Mouse (Mus musculus) layer of hippocampus, postnatal 10 days (tissue): ENCODE results near the gene Bnip2. TPM values are rescaled to one million over a fixed set of nuclear protein-coding genes. Genes with fewer than 3 reads are reported as not detected.
A peak's percentile ranks its signal among the peaks of the same experiment; 100 is the strongest.

Source experiments
- DNase-seq, 2 experiments: peaks; one replicate each; pipeline ENCODE4 v3.0.0; 2021; ENCODE audit warnings: low spot score in 2 of 2
- long read RNA-seq: library from polyadenylated mRNA; stranded (forward); transcript quantifications from one replicate; pipeline ENCODE4 v2.0.0, GENCODE M21; 2023
- total RNA-seq, 2 experiments: library from RNA; stranded (reverse); gene quantifications; 2 replicates each; pipeline ENCODE4 v1.2.3; 2021

The Bnip2 gene
- 10 to 100 TPM; 39.5 to 47.6 TPM for total RNA-seq
- long read RNA-seq, transcript Bnip2-202 (10 exons, 2,328 nt) = minor isoform, 12 of 33 reads
- long read RNA-seq, transcript Bnip2-201 (11 exons, 2,464 nt) = major isoform, 14 of 33 reads
- long read RNA-seq, partial matches to known transcripts = 0 of 33 reads
- long read RNA-seq, other reads (novel, unspliced or antisense) = 7 of 33 reads

DNA sequence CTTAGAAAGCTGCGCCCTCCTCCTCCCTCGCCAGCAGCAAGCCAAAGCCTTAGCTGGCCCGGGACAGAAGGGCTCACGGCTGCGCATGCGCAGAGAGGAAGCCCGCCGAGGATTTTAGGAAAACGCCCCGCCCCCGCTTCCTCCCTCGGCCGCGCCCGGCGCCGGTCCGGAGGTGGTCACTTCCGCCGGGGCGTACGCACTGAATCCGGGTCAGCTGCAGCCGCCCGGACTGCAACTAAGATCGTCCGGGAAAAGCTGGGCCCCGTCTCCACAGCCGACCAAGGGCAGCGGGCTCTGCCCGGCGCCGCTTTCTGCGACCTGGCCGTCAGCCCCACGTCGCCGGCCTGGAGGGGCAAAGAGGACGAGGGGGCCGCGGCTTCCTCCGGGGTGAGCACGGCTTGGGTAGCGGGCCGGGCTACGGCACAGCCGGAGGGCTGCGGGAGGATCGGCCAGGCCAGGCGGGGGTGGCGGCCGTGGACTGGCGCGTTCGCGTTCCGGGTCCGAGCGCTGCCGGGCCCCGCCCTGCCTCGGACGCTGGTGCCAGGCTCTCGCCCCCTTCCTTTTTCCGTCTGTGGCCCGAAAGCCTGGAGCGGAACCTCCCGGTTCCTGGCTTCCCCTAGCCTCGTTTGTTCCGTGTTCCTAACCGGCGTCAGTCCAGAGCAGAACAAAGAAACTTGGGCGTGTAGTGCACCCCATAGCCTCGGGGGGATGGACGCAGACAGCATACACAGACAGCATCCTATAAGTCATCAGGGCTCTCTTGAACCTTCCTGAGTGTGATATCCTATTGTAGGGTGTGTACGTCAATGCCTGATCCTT lies at the start of gene Bnip2:
Gene Bnip2, plus strand, starts transcription at position 164 of the 819 bp plus-strand sequence.
- DNase-seq = peak; percentile 92 to 95

DNA sequence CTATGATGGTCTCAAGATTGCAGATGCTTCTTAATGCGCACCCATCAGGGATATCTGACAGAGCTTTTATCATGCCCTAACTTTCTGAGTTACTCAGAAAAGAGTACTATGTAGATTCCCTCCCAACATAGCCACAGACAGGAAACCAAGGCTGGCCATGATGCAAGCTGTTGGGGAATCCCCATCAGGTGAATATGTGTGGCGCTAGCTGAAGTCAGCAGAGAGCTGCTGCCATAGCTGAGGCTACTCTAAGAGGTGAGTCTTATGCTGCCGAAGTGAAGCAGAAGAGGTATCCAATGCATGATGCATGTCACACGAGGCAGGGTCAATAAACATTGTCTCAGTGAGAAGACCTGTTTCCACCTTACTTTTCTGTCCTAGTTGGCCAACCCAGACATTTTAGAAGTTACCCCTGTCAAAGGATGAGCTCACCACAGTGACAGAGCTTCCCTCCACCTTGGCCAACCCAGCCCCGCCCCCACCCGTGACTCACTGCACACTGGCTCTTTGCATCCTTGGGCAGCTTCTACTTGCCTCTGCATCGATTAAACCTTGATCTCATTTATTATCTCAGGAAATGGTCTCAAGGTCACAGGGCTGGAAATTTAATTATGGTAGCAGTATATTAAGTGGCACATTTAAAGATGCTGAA lies 48.3 kb upstream of the Bnip2 start:
- DNase-seq = no peak

DNA sequence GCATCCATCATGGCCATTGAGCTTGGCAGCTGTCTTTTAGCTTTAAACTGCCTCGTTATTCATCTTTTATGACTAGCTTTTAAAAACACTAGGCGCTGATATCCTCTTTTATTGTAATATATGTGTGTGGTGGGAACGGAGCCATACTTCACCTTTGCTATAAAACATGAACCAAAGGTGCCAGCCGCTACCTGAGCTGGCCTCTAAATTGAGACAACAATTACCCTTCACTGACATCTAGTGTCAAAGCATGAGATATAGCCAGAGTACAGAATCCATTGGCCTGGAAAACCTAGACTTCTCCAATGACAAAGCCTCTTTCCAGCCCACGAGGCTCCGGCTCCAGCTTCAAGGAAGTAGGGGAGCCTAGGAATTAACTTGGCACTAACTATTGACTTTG lies 47.7 kb upstream of the Bnip2 start:
- DNase-seq = no peak

DNA sequence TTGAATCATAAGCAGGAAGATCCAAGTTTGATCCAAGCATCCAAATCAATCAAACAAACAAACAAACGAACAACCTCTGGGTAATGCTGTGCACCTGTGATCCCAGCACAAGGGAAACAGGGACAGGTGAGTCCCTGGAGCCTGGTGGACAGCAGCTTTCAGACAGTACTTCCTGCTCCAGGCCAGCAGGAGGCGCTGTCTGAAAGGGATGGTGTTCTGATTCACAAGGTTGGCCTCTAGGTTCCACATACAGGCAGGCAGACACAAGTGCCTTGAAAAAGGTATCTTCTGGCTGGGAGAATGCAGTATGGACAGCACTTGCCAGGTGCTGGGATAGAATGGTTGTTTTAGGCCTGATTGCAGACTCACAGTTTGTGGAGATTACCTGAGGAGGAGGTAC lies 40.3 kb upstream of the Bnip2 start:
- DNase-seq = peak; percentile 6 to 26

DNA sequence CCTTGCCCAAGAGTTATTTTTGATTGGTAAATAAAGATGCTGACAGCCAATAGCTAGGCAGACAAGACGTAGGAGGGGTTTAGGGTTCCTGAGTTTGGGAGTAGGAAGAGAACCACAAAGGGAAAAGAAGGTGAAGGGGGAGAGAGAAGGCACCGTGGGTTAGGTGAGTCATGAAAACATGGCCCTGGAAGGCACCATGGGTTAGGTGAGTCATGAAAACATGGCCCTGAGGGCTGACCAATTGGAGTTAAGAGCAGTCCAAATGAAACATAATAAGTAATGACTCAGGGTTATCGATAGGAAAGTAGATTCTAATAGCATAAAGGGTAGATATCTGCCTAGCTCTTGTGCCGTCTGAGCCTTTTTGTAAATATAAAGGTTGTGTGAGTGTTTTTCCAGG lies 39.6 kb upstream of the Bnip2 start:
- no peak for DNase-seq

DNA sequence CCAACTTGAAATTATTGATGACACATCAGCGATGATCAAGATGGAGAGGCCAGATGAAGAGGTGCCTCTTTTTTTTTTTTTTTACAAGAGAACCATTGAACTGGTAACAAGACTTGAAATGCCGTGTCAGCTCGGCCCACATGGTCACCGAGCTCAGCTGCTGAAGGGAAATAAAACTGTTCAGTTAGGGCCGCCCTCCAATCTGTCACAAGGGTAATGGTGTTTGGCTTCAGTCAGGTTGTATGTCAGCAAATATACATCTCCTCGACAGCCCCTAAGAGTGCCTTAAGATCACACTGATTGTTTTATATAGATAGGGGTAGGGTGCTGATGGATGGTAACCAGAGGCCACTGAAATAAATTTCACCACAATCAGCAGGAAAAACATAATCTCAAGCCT lies 28.3 kb upstream of the Bnip2 start:
- no peak for DNase-seq

DNA sequence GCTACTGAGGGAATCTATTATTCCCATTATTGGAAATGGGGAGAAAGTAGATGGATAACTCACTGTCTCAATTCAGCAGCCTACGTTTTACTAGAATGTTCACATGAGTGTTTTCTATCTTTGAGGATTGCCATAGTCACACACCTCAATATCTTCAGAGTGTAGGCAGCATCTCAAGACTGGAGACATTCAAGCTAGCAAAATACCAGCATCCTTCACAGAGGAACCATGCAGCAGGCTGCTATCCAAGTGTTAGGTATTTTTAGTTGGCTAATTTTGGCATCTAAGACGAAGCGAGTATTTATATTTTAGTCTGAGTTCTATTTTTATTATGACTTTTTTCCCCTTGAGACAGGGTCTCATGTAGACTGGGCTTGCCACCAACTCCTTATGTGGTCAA lies 24.9 kb upstream of the Bnip2 start:
- DNase-seq = no peak

DNA sequence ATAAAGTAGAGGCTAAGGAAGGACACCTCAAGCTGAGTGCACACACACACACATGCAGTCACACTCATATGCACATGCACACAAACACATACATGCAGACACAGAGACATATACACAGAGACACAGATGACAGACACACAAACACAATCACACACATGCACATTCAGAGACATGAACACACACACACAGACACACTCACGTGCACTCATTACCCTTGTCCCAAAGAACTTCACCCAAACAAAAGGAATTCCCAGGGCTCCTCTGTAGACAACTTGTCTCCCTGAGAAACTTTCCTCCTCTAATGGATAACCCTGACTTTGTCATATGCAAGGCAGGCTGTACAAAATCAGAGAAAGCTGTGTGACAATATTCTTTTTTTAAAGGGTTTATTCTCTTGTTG lies 3.7 kb upstream of the Bnip2 start:
- DNase-seq = no peak

DNA sequence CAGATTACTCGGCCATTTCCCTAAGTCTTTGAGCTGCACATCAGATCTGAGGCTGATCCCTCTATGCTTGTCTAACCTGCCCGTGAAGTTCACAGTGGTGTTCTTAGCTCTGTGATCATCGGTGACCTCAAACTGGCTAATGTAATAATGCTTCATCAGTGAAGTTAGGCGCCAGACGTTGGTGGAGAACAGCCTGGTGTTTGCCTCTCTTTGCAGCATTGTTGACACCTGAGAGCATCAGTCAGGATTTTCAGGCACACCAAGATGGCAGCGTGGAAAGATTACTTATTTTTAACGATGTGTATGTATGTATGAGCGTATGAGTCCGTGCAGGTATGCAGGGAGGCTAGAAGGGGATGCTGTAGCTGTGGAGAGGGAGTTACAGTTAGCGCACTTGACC lies 3.2 kb upstream of the Bnip2 start:
- no peak for DNase-seq

DNA sequence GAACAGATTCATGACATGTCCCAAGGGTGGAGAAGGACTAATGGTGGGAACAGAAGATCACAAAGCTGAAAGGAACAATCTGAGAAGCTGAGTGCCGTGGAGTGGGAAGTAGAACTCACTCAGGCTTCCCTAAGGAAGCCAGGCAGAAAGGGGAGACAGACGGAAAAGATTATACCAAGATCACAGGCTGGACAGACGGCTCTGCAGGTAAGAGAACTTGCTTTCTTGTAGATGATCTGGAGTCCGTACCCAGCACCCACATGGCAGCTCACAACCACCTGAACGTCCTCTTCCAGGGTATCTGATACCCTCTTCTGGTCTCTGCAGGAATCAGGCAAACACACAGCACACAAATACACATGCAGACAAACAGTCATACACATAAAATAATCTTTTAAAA lies 2.7 kb upstream of the Bnip2 start:
- DNase-seq = no peak

DNA sequence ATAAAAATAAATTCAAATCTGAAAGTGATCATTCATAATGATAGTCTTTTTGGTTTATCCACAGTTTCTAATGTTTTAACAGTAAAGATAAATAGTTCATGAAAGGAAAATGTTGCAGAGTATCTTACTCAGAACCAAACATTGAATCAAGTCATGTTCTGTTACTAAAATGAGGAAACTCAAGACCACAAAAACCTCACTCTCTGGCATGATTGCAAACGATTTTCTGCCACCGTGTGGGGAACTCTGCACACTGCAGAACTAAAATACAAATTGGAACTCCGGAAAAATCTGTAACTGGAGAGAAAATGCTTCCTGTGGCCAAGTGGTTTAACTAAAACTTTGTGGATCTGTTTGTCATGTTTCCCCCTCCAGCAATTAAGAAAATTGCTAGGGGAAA lies 1.7 kb upstream of the Bnip2 start:
- peak; percentile 77 to 78 for DNase-seq

DNA sequence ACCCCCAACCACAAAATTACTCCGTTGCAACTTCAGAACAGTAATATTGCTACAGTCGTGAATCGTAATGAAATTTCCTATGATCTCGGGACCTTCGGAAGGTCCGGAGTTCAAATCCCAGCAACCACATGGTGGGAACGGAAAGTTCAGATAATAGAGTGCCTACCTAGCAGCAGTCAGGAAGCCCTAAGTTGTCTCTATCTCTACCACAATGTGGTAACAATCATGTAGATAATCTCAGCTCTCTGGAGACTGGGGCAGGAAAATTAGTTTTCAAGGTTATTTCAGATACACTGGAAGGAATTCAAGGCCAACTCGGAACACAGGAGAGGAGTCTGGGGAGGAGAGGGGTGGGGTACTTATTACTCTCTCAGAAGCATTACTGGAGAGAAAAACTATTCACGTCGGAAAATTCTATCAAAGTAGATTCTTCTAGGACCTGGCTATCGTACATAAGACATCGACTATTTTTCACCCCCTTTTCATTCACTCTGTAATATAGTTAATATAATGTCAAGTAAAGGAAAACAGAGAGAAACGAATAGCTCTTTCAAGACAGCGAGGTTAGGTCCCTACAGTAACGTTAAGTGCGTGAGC lies 462 bp upstream of the Bnip2 start:
- DNase-seq = no peak

DNA sequence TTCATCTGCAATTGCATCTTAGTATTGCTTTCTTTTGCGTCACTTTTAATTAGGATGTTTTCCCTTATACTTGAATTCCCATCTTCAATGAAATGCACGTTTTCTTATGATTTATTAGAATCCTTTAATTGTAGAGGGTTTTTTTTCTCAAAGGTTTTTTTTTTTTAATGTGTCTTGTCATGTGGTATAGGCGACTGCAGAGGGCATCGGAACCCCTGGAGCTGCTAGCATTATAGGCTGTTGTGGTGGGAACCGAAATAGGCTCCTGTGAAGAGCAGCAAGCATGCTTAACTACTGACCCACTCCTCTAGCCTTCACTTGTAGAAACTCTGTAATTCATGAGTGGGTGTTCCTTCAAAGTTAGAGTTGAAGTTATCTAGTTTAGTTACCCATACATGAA lies 1.1 kb downstream of the Bnip2 start:
- no peak for DNase-seq

DNA sequence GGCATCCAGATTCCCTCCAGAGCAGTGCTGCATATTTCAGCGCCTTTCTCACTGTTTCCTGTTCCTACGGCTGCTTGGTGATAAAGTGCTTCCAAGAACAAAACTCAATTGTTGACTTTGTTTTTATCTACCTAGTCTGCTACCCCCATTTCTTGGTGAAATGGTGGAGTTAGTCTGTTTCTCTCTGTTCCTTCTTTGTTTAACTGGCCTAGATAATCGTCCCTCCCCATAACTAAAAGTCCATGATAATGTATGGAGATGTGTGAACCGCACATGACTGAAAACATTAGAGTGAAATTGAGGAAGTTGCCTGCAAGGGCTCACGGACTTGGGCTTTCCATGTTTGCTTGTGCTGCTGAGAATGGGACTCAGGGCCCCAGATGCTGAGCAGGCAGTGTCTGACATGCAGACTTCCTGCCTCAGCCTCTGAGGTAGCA lies 3.6 kb downstream of the Bnip2 start:
- no peak for DNase-seq

DNA sequence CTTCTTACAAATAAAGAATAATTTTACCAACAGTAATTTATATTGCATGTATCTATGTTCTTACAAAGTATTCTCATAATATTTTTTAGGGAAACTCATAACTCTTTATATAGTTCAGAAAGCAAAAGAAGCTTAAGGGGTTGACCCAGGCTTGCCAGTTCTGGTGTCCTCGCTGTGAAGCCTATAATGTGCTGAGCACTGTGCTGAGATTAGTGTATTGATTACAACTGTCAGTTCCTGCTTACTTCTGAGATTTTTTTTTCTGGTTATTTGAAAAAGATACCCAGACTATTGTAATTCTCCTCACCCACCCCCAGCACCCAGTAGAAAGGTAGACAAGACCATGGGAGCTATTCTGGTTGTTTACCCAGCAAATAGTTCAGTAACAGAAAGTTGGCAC lies 4.2 kb downstream of the Bnip2 start:
- no peak for DNase-seq

DNA sequence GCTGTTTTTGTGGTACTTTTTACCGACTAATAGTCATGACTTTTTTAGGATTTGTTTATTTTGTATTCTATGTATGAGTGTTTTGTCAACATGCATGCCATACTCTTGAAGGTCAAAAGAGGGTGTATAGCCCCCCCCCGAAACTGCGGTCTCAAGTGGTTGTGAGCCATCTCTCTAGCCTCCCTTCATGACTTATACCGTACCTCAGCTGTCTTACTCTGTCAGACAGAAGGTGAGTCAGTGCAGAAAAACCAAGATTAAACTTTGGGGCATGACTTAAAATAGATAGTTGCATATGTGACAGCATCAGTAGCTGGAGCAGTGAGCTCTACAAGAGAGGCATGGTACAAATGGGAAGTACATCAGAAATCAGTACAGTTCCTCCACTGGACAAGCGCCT lies 5.3 kb downstream of the Bnip2 start:
- DNase-seq = no peak

DNA sequence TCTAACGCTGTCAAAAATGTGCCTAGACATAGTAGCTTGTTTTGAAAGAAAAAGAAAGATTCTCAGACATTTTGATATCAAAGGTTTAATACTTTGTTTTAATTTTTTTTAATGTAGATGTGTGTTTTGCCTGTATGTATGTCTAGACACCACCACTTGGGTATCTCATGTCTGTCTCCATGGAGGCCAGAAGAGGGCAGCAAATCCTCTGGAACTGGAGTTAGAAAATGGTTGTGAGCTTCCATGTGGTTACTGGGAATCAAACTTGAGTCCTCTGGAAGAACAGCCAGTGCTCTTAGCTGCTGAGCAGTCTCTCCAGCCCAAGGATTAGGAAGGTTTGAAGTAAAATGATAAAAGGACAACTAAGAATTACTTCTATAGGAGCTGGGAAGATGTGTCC lies 10.1 kb downstream of the Bnip2 start:
- DNase-seq = no peak

DNA sequence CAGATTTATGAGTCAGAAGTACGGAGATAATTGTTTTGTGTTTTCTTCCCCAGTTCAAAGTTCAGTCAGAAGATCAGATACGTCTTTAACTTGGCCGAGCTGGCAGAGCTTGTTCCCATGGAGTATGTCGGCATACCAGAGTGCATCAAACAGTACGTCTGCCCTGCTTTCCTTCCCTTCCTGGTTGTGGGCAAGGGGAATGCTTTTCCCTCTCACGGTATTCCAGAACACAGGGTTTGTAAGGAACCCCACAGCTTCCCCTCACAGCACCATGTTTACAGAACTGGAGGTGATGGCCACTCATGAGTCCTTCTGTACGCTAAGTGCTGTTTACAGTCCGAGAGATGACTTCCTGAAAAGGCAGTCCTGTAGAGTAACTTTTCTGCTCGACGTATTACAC lies 14.2 kb downstream of the Bnip2 start:
- no peak for DNase-seq

DNA sequence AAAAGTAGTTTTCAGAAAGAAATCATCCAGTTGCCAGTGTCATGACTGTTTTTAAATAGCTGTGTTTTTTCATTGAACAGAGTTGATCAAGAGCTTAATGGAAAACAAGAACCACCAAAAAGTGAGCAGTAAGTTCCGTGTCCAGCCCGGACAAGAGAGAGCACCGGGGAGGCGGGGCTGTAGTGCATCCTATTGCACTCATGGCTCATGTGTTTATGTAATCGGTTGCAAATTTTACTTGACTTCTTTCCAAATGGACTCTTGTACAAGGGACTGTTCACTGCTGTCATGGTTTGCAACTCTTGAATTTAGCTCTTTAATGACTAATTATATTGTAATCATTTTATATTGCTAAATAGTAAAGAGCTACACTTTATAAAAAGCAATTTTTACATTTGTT lies 17.7 kb downstream of the Bnip2 start:
- DNase-seq = no peak

DNA sequence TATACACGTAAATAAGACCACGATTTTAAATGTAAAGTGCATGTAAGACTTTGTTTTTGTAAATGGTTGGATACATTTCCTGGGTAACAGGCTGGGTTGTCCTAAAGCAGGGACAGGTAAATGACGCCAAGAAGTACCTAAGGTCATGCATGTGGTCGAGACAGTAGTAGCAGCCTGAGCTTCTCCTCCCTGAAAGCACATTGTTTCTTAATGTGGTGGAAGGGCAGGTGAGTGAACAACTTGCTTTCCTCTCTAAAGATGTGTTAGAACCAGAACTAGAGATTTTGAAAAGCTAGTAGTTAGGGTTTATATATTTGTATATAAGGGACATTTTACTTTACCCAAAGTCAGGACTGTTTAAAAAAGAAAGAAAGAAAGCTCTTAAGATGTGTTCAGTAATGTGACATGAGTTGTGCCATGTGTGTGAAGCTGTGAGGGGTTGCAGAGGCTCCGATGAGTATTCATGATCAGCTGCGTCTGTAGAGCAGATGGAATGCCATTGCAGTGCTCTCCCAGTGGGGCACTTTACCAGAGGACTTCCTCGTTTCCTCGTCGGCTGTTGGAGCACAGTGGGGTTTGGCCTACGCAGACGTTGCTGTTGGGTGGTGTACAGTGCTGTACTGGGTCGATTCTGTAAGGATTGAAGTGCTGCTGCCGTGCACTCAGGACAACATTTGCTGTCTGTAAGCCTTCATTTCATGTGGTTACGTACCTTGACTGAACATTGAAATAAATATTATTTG lies 18.4 kb downstream of the Bnip2 start:
- DNase-seq = peak in 1 of 2 experiments; percentile 13

DNA sequence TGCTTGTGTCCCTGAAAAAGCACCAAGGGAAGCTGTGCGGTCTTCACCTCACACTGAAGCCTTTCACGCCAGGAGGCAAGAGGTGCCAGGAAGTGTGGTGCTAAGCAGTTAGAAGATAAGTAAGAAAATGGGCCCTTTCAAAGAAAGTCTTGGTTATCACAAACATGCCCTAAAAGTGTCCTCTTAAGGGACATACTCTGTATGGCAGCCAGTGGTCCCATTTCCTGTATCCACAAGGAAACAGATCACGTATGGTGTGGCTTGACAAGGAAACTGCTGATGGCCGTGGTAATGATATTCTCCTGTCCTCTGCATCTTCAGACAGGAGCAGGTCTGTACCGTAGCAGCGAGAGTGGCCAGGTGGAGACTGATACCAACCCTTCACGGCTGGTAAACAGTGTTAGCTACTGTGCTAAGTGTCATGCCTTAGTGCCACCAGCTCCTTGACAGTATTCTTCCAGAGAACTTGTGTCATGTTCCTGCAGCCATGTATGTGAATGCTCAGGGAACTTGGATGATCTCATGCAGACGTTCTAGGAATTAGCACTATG lies 20.6 kb downstream of the Bnip2 start:
- DNase-seq = no peak
